Mouse (Mus musculus) kidney, adult 2 months (tissue): ENCODE data around the gene Bora.

Source experiments
- CTCF ChIP-seq: fragments of 200-500 bp; conservative IDR thresholded peaks from 2 replicates; pipeline ENCODE4 v1.5.1; 2011; ENCODE audit warnings: low read depth, mild to moderate bottlenecking, control low read depth, low read length, moderate library complexity, mixed read lengths; ENCODE audit not compliant: insufficient read depth, insufficient read length
- POLR2A ChIP-seq: fragments of 200-500 bp; IDR thresholded peaks from one replicate; pipeline ENCODE4 v1.6.1; 2011; ENCODE audit warnings: low read depth, low read length, control low read depth

- TF ChIP-seq CTCF (no peak), POLR2A (no peak)
These were observed 518 bp upstream of the Bora start for GRCm38 (mm10) chr14:99045378-99046030.
